Mouse (Mus musculus) heart, embryonic 11.5 days (tissue): Measurements from ENCODE around the gene Eya4. TPM values are rescaled to one million over a fixed set of nuclear protein-coding genes. Genes with fewer than 3 reads are reported as not detected.

Experiments
- ATAC-seq: fragments of 200-750 bp; cut with Nextera tagmentation; replicated peaks from 2 replicates; pipeline ENCODE4 v1.8.0; 2017; ENCODE audit warnings: moderate library complexity; ENCODE audit not compliant: insufficient number of reproducible peaks, low FRiP score, low TSS enrichment
- H3K27ac ChIP-seq: fragments of 300-500 bp; sonication (generic); 2 replicates; pipeline ENCODE4 v1.5.1; 2014; ENCODE audit warnings: mild to moderate bottlenecking, low read depth, low read length
- H3K27me3 ChIP-seq: fragments of 300-500 bp; sonication (generic); 2 replicates; pipeline ENCODE4 v1.6.1; 2014; ENCODE audit warnings: mild to moderate bottlenecking, low read length, mixed read lengths; ENCODE audit not compliant: control insufficient read depth, insufficient read depth
- H3K36me3 ChIP-seq: fragments of 300-500 bp; sonication (generic); 2 replicates; pipeline ENCODE4 v1.6.1; 2014; ENCODE audit warnings: mild to moderate bottlenecking, low read length, moderate library complexity, mixed read lengths; ENCODE audit not compliant: control insufficient read depth, insufficient read depth
- H3K4me1 ChIP-seq: fragments of 300-500 bp; sonication (generic); 2 replicates; pipeline ENCODE4 v1.6.1; 2014; ENCODE audit warnings: low read length; ENCODE audit not compliant: control insufficient read depth, insufficient read depth
- H3K4me2 ChIP-seq: fragments of 300-500 bp; sonication (generic); 2 replicates; pipeline ENCODE4 v1.6.1; 2014; ENCODE audit warnings: mild to moderate bottlenecking, moderate library complexity
- H3K4me3 ChIP-seq: fragments of 300-500 bp; sonication (generic); 2 replicates; pipeline ENCODE4 v1.5.1; 2014; ENCODE audit warnings: low read depth, low read length
- H3K9ac ChIP-seq: fragments of 300-500 bp; sonication (generic); 2 replicates; pipeline ENCODE4 v1.6.1; 2014; ENCODE audit warnings: mild to moderate bottlenecking, low read depth, low read length, moderate library complexity
- H3K9me3 ChIP-seq: fragments of 300-500 bp; sonication (generic); replicated peaks from 2 replicates; pipeline ENCODE4 v1.6.1; 2016; ENCODE audit warnings: low read length; ENCODE audit not compliant: control insufficient read depth
- WGBS: fragments of 180-500 bp; shearing (Covaris S2); extraction: QIAGEN DNeasy Blood & Tissue Kit; methylation state at CpG from one replicate; pipeline ENCODE4 v1.1.7; 2014; ENCODE audit not compliant: insufficient replicate concordance; 5-methylcytosine and 5-hydroxymethylcytosine counted together
- polyA plus RNA-seq: library from polyadenylated mRNA; unstranded; fragments of >200 nt; fragmentation: Nextera tagmentation; extraction: Ambion mirVana; gene quantifications from 2 replicates; pipeline ENCODE4 v1.2.1, GENCODE M21; 2014

Gene Eya4
- polyA plus RNA-seq, 1 experiment from 2014 or later: 1.9 TPM

GRCm38 (mm10) chr10:23211381-23211780 lies 139.2 kb downstream of the Eya4 start:
- no peak overlapping the region for H3K27ac ChIP-seq
- no peaks in the 10 kb centered on the region for H3K27me3 ChIP-seq
- WGBS: 100% methylated on average over 2 of the region's 2 CpGs
- no peak for ATAC-seq
- no peak overlapping the region for H3K4me2 ChIP-seq
- H3K4me3 ChIP-seq: no peak overlapping the region
- no peaks in the 10 kb centered on the region for H3K9me3 ChIP-seq
- H3K4me1 ChIP-seq: no peaks in the 10 kb centered on the region
- no peaks in the 10 kb centered on the region for H3K36me3 ChIP-seq
- no peak overlapping the region for H3K9ac ChIP-seq

- Histone ChIP-seq H3K27ac (no peak overlapping the region), H3K9ac (no peak overlapping the region), H3K27me3 (no peaks in the 10 kb centered on the region), H3K4me3 (no peak overlapping the region), H3K4me2 (no peak overlapping the region), H3K9me3 (no peaks in the 10 kb centered on the region), H3K36me3 (no peaks in the 10 kb centered on the region), H3K4me1 (no peaks in the 10 kb centered on the region)
- no peak for ATAC-seq
- 70% methylated on average over 4 of the region's 4 CpGs for WGBS
These were observed 146.7 kb downstream of the Eya4 start for GRCm38 (mm10) chr10:23203885-23204284.

- WGBS: 79% methylated on average over 10 of the region's 10 CpGs
- H3K27me3 ChIP-seq: no peaks in the 10 kb centered on the region
- no peak overlapping the region for H3K9ac ChIP-seq
- no peaks in the 10 kb centered on the region for H3K36me3 ChIP-seq
- no peak overlapping the region for H3K27ac ChIP-seq
- no peak overlapping the region for H3K4me3 ChIP-seq
- H3K4me2 ChIP-seq: no peak overlapping the region
- no peak for ATAC-seq
- H3K4me1 ChIP-seq: no peaks in the 10 kb centered on the region
- H3K9me3 ChIP-seq: no peaks in the 10 kb centered on the region
These were observed 147.3 kb downstream of the Eya4 start for GRCm38 (mm10) chr10:23203144-23203838.

- Histone ChIP-seq H3K27ac (no peak overlapping the region), H3K4me2 (no peak overlapping the region), H3K9me3 (no peaks in the 10 kb centered on the region), H3K4me3 (no peak overlapping the region), H3K36me3 (no peaks in the 10 kb centered on the region), H3K27me3 (no peaks in the 10 kb centered on the region), H3K4me1 (no peaks in the 10 kb centered on the region), H3K9ac (no peak overlapping the region)
- ATAC-seq: no peak
- WGBS: 91% methylated on average over 4 of the region's 4 CpGs
These were observed 148.0 kb downstream of the Eya4 start for GRCm38 (mm10) chr10:23202591-23202990.

- Histone ChIP-seq H3K9ac (no peak overlapping the region), H3K27ac (no peak overlapping the region), H3K36me3 (no peaks in the 10 kb centered on the region), H3K4me2 (no peak overlapping the region), H3K9me3 (no peaks in the 10 kb centered on the region), H3K27me3 (no peaks in the 10 kb centered on the region), H3K4me3 (no peak overlapping the region), H3K4me1 (no peaks in the 10 kb centered on the region)
- no peak for ATAC-seq
- WGBS: 54% methylated on average over 5 of the region's 5 CpGs
These were observed 152.3 kb downstream of the Eya4 start for GRCm38 (mm10) chr10:23198251-23198650.

- Histone ChIP-seq H3K4me1 (no peaks in the 10 kb centered on the region), H3K27ac (no peak overlapping the region), H3K4me3 (no peak overlapping the region), H3K9me3 (no peaks in the 10 kb centered on the region), H3K27me3 (no peaks in the 10 kb centered on the region), H3K36me3 (no peaks in the 10 kb centered on the region), H3K4me2 (no peak overlapping the region), H3K9ac (no peak overlapping the region)
- whole genome bisulfite sequencing: 83% methylated on average over 4 of the region's 4 CpGs
- ATAC-seq: no peak
These were observed 154.2 kb downstream of the Eya4 start for GRCm38 (mm10) chr10:23196336-23196735.

- H3K27ac ChIP-seq: no peak overlapping the region
- no peak overlapping the region for H3K9ac ChIP-seq
- WGBS: 54% methylated on average over 2 of the region's 2 CpGs
- no peak overlapping the region for H3K4me3 ChIP-seq
- H3K36me3 ChIP-seq: no peaks in the 10 kb centered on the region
- no peak overlapping the region for H3K4me2 ChIP-seq
- H3K9me3 ChIP-seq: no peaks in the 10 kb centered on the region
- H3K27me3 ChIP-seq: no peaks in the 10 kb centered on the region
- no peaks in the 10 kb centered on the region for H3K4me1 ChIP-seq
- no peak for ATAC-seq
These were observed 155.2 kb downstream of the Eya4 start for GRCm38 (mm10) chr10:23195337-23195736.

- WGBS: 73% methylated on average over 10 of the region's 10 CpGs
- Histone ChIP-seq H3K4me2 (no peak overlapping the region), H3K4me3 (no peak overlapping the region), H3K4me1 (no peaks in the 10 kb centered on the region), H3K27ac (no peak overlapping the region), H3K9me3 (no peaks in the 10 kb centered on the region), H3K36me3 (no peaks in the 10 kb centered on the region), H3K9ac (no peak overlapping the region), H3K27me3 (no peaks in the 10 kb centered on the region)
- no peak for ATAC-seq
These were observed 160.8 kb downstream of the Eya4 start for GRCm38 (mm10) chr10:23189836-23190235.

GRCm38 (mm10) chr10:23185391-23185790 lies 165.2 kb downstream of the Eya4 start:
- no peak overlapping the region for H3K9ac ChIP-seq
- no peak overlapping the region for H3K27ac ChIP-seq
- no peak overlapping the region for H3K4me2 ChIP-seq
- no peak for ATAC-seq
- H3K9me3 ChIP-seq: no peaks in the 10 kb centered on the region
- H3K36me3 ChIP-seq: no peaks in the 10 kb centered on the region
- WGBS: 81% methylated on average over 6 of the region's 6 CpGs
- H3K27me3 ChIP-seq: no peaks in the 10 kb centered on the region
- no peak overlapping the region for H3K4me3 ChIP-seq
- H3K4me1 ChIP-seq: no peaks in the 10 kb centered on the region
